Mouse (Mus musculus) common myeloid progenitor, adult 5-6 weeks (primary cell): ENCODE data around the gene Appl1. TPM values are rescaled to one million over a fixed set of nuclear protein-coding genes. Genes with fewer than 3 reads are reported as not detected.
"Not testable (repeated sequence)": the region's sequence is repeated elsewhere in the genome, so short reads cannot be mapped to it uniquely, and the experiment has no call there.

Experiments used
- ATAC-seq: replicated peaks from 2 replicates; pipeline ENCODE4 v1.8.0; 2016; ENCODE audit warnings: low read depth, mild to moderate bottlenecking, moderate TSS enrichment, inconsistent platforms; ENCODE audit not compliant: poor library complexity, severe bottlenecking
- total RNA-seq: library from RNA; stranded (forward); fragments of 200-1000, 187-1606 nt; gene quantifications from 2 replicates; pipeline ENCODE4 v1.2.3, GENCODE M21; 2017

Gene Appl1
- total RNA-seq, 1 experiment from 2014 or later = 38.3 TPM

- peak; percentile 97 for ATAC-seq
Observed at GRCm38 (mm10) chr14:26970439-26970932, 546 bp downstream of the Appl1 start.

- peak; percentile 47 for ATAC-seq
Observed at GRCm38 (mm10) chr14:26969856-26970407, 1.1 kb downstream of the Appl1 start.

GRCm38 (mm10) chr14:26969164-26969563 is 1.9 kb downstream of the Appl1 start:
- no peak for ATAC-seq

GRCm38 (mm10) chr14:26960518-26960917 is 10.5 kb downstream of the Appl1 start:
- no peak for ATAC-seq

GRCm38 (mm10) chr14:26956139-26956538 is 14.9 kb downstream of the Appl1 start:
- ATAC-seq = not testable (repeated sequence)

GRCm38 (mm10) chr14:26935558-26935957 is 35.5 kb downstream of the Appl1 start:
- 0 out of 2 replicates have a peak, but pooled peaks have one; percentile 25 for ATAC-seq

GRCm38 (mm10) chr14:26934891-26935290 is 36.1 kb downstream of the Appl1 start:
- no peak for ATAC-seq

- 0 out of 2 replicates have a peak, but pooled peaks have one; percentile 36 for ATAC-seq
Observed at GRCm38 (mm10) chr14:26923702-26924421, 47.2 kb downstream of the Appl1 start.

GRCm38 (mm10) chr14:26919310-26919709 is 51.7 kb downstream of the Appl1 start:
- ATAC-seq = no peak

GRCm38 (mm10) chr14:26913681-26914268 is 57.3 kb downstream of the Appl1 start:
- no peak for ATAC-seq

- no peak for ATAC-seq
Observed at GRCm38 (mm10) chr14:26911826-26912225, 59.2 kb downstream of the Appl1 start.

- ATAC-seq = no peak
Observed at GRCm38 (mm10) chr14:26911201-26911600, 59.8 kb downstream of the Appl1 start.

- not testable (repeated sequence) for ATAC-seq
Observed at GRCm38 (mm10) chr14:26910461-26910860, 60.6 kb downstream of the Appl1 start.

- no peak for ATAC-seq
Observed at GRCm38 (mm10) chr14:26907401-26907800, 63.6 kb downstream of the Appl1 start.

GRCm38 (mm10) chr14:26900893-26901292 is 70.1 kb downstream of the Appl1 start:
- ATAC-seq = no peak

GRCm38 (mm10) chr14:26899490-26899889 is 71.5 kb downstream of the Appl1 start:
- no peak for ATAC-seq

GRCm38 (mm10) chr14:26894392-26894791 is 76.6 kb downstream of the Appl1 start, which contains the start of gene Asb14:
Gene Asb14, plus strand, starts transcription at chr14:26894557.
- no peak for ATAC-seq

GRCm38 (mm10) chr14:26890777-26891176 is 80.3 kb downstream of the Appl1 start:
- 0 out of 2 replicates have a peak, but pooled peaks have one; percentile 22 for ATAC-seq

- no peak for ATAC-seq
Observed at GRCm38 (mm10) chr14:26887244-26887643, 83.8 kb downstream of the Appl1 start.

- ATAC-seq = no peak
Observed at GRCm38 (mm10) chr14:26881700-26882099, 89.3 kb downstream of the Appl1 start.

- no peak for ATAC-seq
Observed at GRCm38 (mm10) chr14:26879976-26880375, 91.1 kb downstream of the Appl1 start.
